Mouse (Mus musculus) adrenal gland, postnatal 36 days (tissue): ENCODE measurements around the gene Ncbp3. TPM values are rescaled to one million over a fixed set of nuclear protein-coding genes. Genes with fewer than 3 reads are reported as not detected.

ENCODE experiments used
- DNase-seq, 2 experiments: peaks; one replicate each; pipeline ENCODE4 v3.0.0; 2021; ENCODE audit warnings: mixed read lengths in 1 of 2
- long read RNA-seq, 2 experiments: library from polyadenylated mRNA; stranded (forward); transcript quantifications; one replicate each; pipeline ENCODE4 v2.0.0; 2021; ENCODE audit warnings: borderline sequencing depth in 2 of 2
- total RNA-seq, 2 experiments: library from RNA; stranded (reverse); gene quantifications; 2 replicates each; pipeline ENCODE4 v1.2.3; 2021

Gene Ncbp3
- 10 to 100 TPM; 11.0 to 12.0 TPM for total RNA-seq
- long read RNA-seq, experiment 1, full-length matches to known transcripts, result 16 of 22 reads
- long read RNA-seq, experiment 1, partial matches to known transcripts, result 3 of 22 reads
- long read RNA-seq, experiment 1, other reads (novel, unspliced or antisense), result 3 of 22 reads
- long read RNA-seq, experiment 2, full-length matches to known transcripts, result 5 of 7 reads
- long read RNA-seq, experiment 2, partial matches to known transcripts, result 1 of 7 reads
- long read RNA-seq, experiment 2, other reads (novel, unspliced or antisense), result 1 of 7 reads

GRCm38 (mm10) chr11:73047542-73047996, at the start of gene Ncbp3:
TSS of gene Ncbp3 (plus strand) at chr11:73047783.
- peak; percentile 97 for DNase-seq

- DNase-seq, result no peak
Measured at GRCm38 (mm10) chr11:72998771-72999170, 48.8 kb upstream of the Ncbp3 start, which contains the start of gene P2rx1. TSS of gene P2rx1 (plus strand) at chr11:72999103.

GRCm38 (mm10) chr11:73001029-73001428, 46.6 kb upstream of the Ncbp3 start:
- DNase-seq, result peak; percentile 74 to 81

GRCm38 (mm10) chr11:73006377-73006776, 41.2 kb upstream of the Ncbp3 start:
- DNase-seq, result peak; percentile 56 to 69

GRCm38 (mm10) chr11:73007113-73007512, 40.5 kb upstream of the Ncbp3 start:
- DNase-seq, result no peak

- DNase-seq, result peak; percentile 72 to 84
Measured at GRCm38 (mm10) chr11:73007698-73008481, 39.7 kb upstream of the Ncbp3 start.

- no peak for DNase-seq
Measured at GRCm38 (mm10) chr11:73008826-73009225, 38.8 kb upstream of the Ncbp3 start.

- DNase-seq, result no peak
Measured at GRCm38 (mm10) chr11:73009531-73010274, 37.9 kb upstream of the Ncbp3 start.

GRCm38 (mm10) chr11:73013981-73014380, 33.6 kb upstream of the Ncbp3 start:
- DNase-seq, result peak; percentile 56 to 72

GRCm38 (mm10) chr11:73014831-73015344, 32.7 kb upstream of the Ncbp3 start:
- peak in 1 of 2 experiments; percentile 39 for DNase-seq

- DNase-seq, result peak; percentile 58 to 78
Measured at GRCm38 (mm10) chr11:73015391-73016102, 32.0 kb upstream of the Ncbp3 start.

- peak in 1 of 2 experiments; percentile 32 for DNase-seq
Measured at GRCm38 (mm10) chr11:73016103-73016420, 31.5 kb upstream of the Ncbp3 start.

GRCm38 (mm10) chr11:73018471-73019146, 29.0 kb upstream of the Ncbp3 start, which contains the start of gene Camkk1:
TSS of gene Camkk1 (plus strand) at chr11:73019008.
- peak; percentile 95 to 98 for DNase-seq

- DNase-seq, result peak; percentile 39 to 71
Measured at GRCm38 (mm10) chr11:73019147-73019795, 28.3 kb upstream of the Ncbp3 start.

- DNase-seq, result peak; percentile 79
Measured at GRCm38 (mm10) chr11:73020953-73021800, 26.4 kb upstream of the Ncbp3 start.

- DNase-seq, result peak; percentile 74 to 76
Measured at GRCm38 (mm10) chr11:73023099-73023498, 24.5 kb upstream of the Ncbp3 start.

GRCm38 (mm10) chr11:73023827-73024226, 23.8 kb upstream of the Ncbp3 start:
- DNase-seq, result no peak

- DNase-seq, result peak; percentile 29 to 55
Measured at GRCm38 (mm10) chr11:73024236-73024904, 23.2 kb upstream of the Ncbp3 start.

GRCm38 (mm10) chr11:73026961-73027360, 20.6 kb upstream of the Ncbp3 start:
- no peak for DNase-seq
